Mouse (Mus musculus): ENCODE results near the gene Vash2. TPM values are rescaled to one million over a fixed set of nuclear protein-coding genes. Genes with fewer than 3 reads are reported as not detected.

The Vash2 gene
- polyA plus RNA-seq, 1 experiment from 2014 or later: 46.2 TPM

Other genes with a start within 250 kb of the Vash2 start
- 8.3 and 10.1 TPM in 2 replicates for gene Rps6kc1, start 67.5 kb downstream of the Vash2 start, polyA plus RNA-seq (2015; fragmentation: Nextera tagmentation; extraction: Ambion mirVana)
- 27.6 and 28.6 TPM in 2 replicates for gene Angel2, start 54.2 kb downstream of the Vash2 start, polyA plus RNA-seq (2015; fragmentation: Nextera tagmentation; extraction: Ambion mirVana)
- 2.6 and 3.1 TPM in 2 replicates for gene Flvcr1, start 46.9 kb upstream of the Vash2 start, polyA plus RNA-seq (2015; fragmentation: Nextera tagmentation; extraction: Ambion mirVana)
- gene Spata45, start 57.3 kb upstream of the Vash2 start, polyA plus RNA-seq (2015; fragmentation: Nextera tagmentation; extraction: Ambion mirVana): not detected in 2 replicates
- gene Tatdn3, start 83.6 kb upstream of the Vash2 start, polyA plus RNA-seq (2015; fragmentation: Nextera tagmentation; extraction: Ambion mirVana): 15.8 and 17.5 TPM in 2 replicates
- 12.4 and 14.0 TPM in 2 replicates for gene Nsl1, start 83.7 kb upstream of the Vash2 start, polyA plus RNA-seq (2015; fragmentation: Nextera tagmentation; extraction: Ambion mirVana)
- gene Batf3, start 118.6 kb upstream of the Vash2 start, polyA plus RNA-seq (2015; fragmentation: Nextera tagmentation; extraction: Ambion mirVana): 3.5 and 4.3 TPM in 2 replicates
- gene Fam71a, start 185.5 kb upstream of the Vash2 start, polyA plus RNA-seq (2015; fragmentation: Nextera tagmentation; extraction: Ambion mirVana): not detected in 2 replicates
- 14.0 and 15.2 TPM in 2 replicates for gene Atf3, start 238.7 kb upstream of the Vash2 start, polyA plus RNA-seq (2015; fragmentation: Nextera tagmentation; extraction: Ambion mirVana)

Data from heart, embryonic 13.5 days (tissue).